Mouse (Mus musculus) erythroblast, embryonic 14.5 days (primary cell): ENCODE results near the gene Olfr971.
"Not testable (repeated sequence)": the region's sequence is repeated elsewhere in the genome, so short reads cannot be mapped to it uniquely, and the experiment has no call there.

Experiments used
- GATA1 ChIP-seq: IDR thresholded peaks from 2 replicates; pipeline ENCODE4 v1.6.1; 2012; ENCODE audit warnings: low read length, inconsistent platforms, mixed read lengths
- TAL1 ChIP-seq: IDR thresholded peaks from 3 replicates; pipeline ENCODE4 v1.6.1; 2012; ENCODE audit warnings: low read length, inconsistent platforms, mixed read lengths

DNA sequence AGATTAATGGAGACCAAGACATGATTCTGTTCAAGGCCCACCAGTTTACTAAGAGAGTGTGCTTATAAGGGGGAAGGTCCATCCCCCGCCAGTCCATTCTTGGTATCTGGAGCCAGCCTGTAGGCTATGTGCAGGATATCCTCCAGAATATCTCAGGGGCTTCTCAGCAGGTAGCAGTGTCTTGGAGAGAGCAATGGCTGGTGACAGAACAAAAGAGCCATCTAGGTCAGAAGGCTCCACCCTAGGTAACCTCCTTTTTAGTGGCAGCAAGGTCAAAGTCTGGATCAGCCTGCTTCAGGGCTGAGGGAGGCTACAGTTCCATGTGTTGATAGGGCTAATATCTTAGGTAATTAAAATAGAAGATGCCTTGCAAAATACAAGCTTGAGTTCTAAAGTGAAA, 35.3 kb downstream of the Olfr971 start:
- not testable (repeated sequence) for TF ChIP-seq TAL1, GATA1
